Mouse (Mus musculus): ENCODE data around the gene Ctrc.

- TF ChIP-seq CTCF (IDR thresholded peaks at IDR 0.05; ENCODE audit: insufficient read depth, low read length): no peak
- TF ChIP-seq POLR2A (IDR thresholded peaks at IDR 0.05; ENCODE audit: borderline replicate concordance, extremely low read depth, low read depth, low read length): no peak
These were observed 15.6 kb upstream of the Ctrc start for GRCm38 (mm10) chr4:141861591-141862295.
